Mouse (Mus musculus): ENCODE measurements around the gene Kcnn4. TPM values are rescaled to one million over a fixed set of nuclear protein-coding genes. Genes with fewer than 3 reads are reported as not detected.
A peak's percentile ranks its signal among the peaks of the same experiment; 100 is the strongest.

Gene Kcnn4
- polyA plus RNA-seq (2012; rRNA removed) (112 and 113 TPM in 2 replicates), polyA plus RNA-seq (2014; fragmentation: Nextera tagmentation; extraction: Ambion mirVana) (90.2 and 112 TPM in 2 replicates)

- peak within 1 kb of the TSS; percentile 100 for H3K27ac ChIP-seq
- DNase-seq (ENCODE audit: low read depth in 3 of 3, low spot score in 3 of 3) (peak in 1 of 3 experiments; percentile 59), ATAC-seq (ENCODE audit: insufficient read depth) (peak; percentile 61)
- 6% methylated on average over 23 of the region's 23 CpGs for WGBS (ENCODE audit: insufficient replicate concordance)
- TF ChIP-seq EP300 (IDR thresholded peaks at IDR 0.05; ENCODE audit: low read depth) = peak; percentile 44
- TF ChIP-seq CTCF (IDR thresholded peaks at IDR 0.05; ENCODE audit: low read depth) = no peak
- H3K9me3 ChIP-seq (ENCODE audit: control insufficient read depth, low read length) = no peaks in the 10 kb centered on the region
- peak within 1 kb of the TSS; percentile 100 for H3K4me2 ChIP-seq (ENCODE audit: low read depth)
- H3K27me3 ChIP-seq (ENCODE audit: control insufficient read depth, insufficient read depth, low read length) = no peaks in the 10 kb centered on the region
- H3K4me1 ChIP-seq (replicated peaks; ENCODE audit: control insufficient read depth in 2 of 2, insufficient read depth in 2 of 2, low read length in 1 of 2) = peaks cover 56 to 65% of the 10 kb centered on the region in 2 experiments
- H3K4me3 ChIP-seq (ENCODE audit: insufficient read depth in 1 of 2, low read depth in 2 of 2, low read length in 2 of 2) = peak within 1 kb of the TSS; percentile 77 to 88
- H3K36me3 ChIP-seq (replicated peaks; ENCODE audit: control insufficient read depth, insufficient read depth, low read depth) = peaks cover 27% of the 10 kb centered on the region
- peak within 1 kb of the TSS; percentile 100 for H3K9ac ChIP-seq (replicated peaks)
Measured at GRCm38 (mm10) chr7:24369731-24370541, at the start of gene Kcnn4. Kcnn4 (plus strand) TSS chr7:24370263.

GRCm38 (mm10) chr7:24322593-24322992 lies 47.5 kb upstream of the Kcnn4 start:
- ATAC-seq (ENCODE audit: insufficient read depth) = no peak
- Histone ChIP-seq H3K4me3 (ENCODE audit: insufficient read depth in 1 of 2, low read depth in 2 of 2, low read length in 2 of 2) (no peak overlapping the region), H3K9me3 (ENCODE audit: control insufficient read depth, low read length) (no peaks in the 10 kb centered on the region), H3K27me3 (ENCODE audit: control insufficient read depth, insufficient read depth, low read length) (peaks cover 2% of the 10 kb centered on the region; the same call in 1 of the 2 replicates), H3K9ac (replicated peaks) (no peak overlapping the region), H3K27ac (no peak overlapping the region), H3K4me1 (replicated peaks; ENCODE audit: control insufficient read depth in 2 of 2, insufficient read depth in 2 of 2, low read length in 1 of 2) (no peaks in the 10 kb centered on the region), H3K4me2 (ENCODE audit: low read depth) (no peak overlapping the region), H3K36me3 (replicated peaks; ENCODE audit: control insufficient read depth, insufficient read depth, low read depth) (no peaks in the 10 kb centered on the region)
- TF ChIP-seq CTCF (IDR thresholded peaks at IDR 0.05; ENCODE audit: low read depth) (no peak), EP300 (IDR thresholded peaks at IDR 0.05; ENCODE audit: low read depth) (no peak)
- DNase-seq (ENCODE audit: low read depth in 3 of 3, low spot score in 3 of 3) = no peak
- WGBS (ENCODE audit: insufficient replicate concordance) = 52% methylated on average over 4 of the region's 4 CpGs

- Histone ChIP-seq H3K4me3 (ENCODE audit: insufficient read depth in 1 of 2, low read depth in 2 of 2, low read length in 2 of 2) (no peak overlapping the region), H3K27me3 (ENCODE audit: control insufficient read depth, insufficient read depth, low read length) (peaks cover 2% of the 10 kb centered on the region; the same call in 1 of the 2 replicates), H3K9ac (replicated peaks) (no peak overlapping the region), H3K4me2 (ENCODE audit: low read depth) (no peak overlapping the region), H3K27ac (no peak overlapping the region), H3K36me3 (replicated peaks; ENCODE audit: control insufficient read depth, insufficient read depth, low read depth) (no peaks in the 10 kb centered on the region), H3K4me1 (replicated peaks; ENCODE audit: control insufficient read depth in 2 of 2, insufficient read depth in 2 of 2, low read length in 1 of 2) (no peaks in the 10 kb centered on the region), H3K9me3 (ENCODE audit: control insufficient read depth, low read length) (no peaks in the 10 kb centered on the region)
- TF ChIP-seq CTCF (IDR thresholded peaks at IDR 0.05; ENCODE audit: low read depth) = no peak
- TF ChIP-seq EP300 (IDR thresholded peaks at IDR 0.05; ENCODE audit: low read depth) = no peak
- 65% methylated on average over 6 of the region's 6 CpGs for WGBS (ENCODE audit: insufficient replicate concordance)
- DNase-seq (ENCODE audit: low read depth in 3 of 3, low spot score in 3 of 3) = no peak
- no peak for ATAC-seq (ENCODE audit: insufficient read depth)
Measured at GRCm38 (mm10) chr7:24325197-24325596, 44.9 kb upstream of the Kcnn4 start.

GRCm38 (mm10) chr7:24325675-24326128 lies 44.4 kb upstream of the Kcnn4 start:
- TF ChIP-seq EP300 (IDR thresholded peaks at IDR 0.05; ENCODE audit: low read depth) (no peak), CTCF (IDR thresholded peaks at IDR 0.05; ENCODE audit: low read depth) (no peak)
- whole genome bisulfite sequencing (ENCODE audit: insufficient replicate concordance) = 11% methylated on average over 13 of the region's 13 CpGs

More at GRCm38 (mm10) chr7:24325675-24326128, 44.4 kb upstream of the Kcnn4 start:
- Histone ChIP-seq H3K4me2 (ENCODE audit: low read depth) (no peak overlapping the region), H3K27ac (no peak overlapping the region), H3K36me3 (replicated peaks; ENCODE audit: control insufficient read depth, insufficient read depth, low read depth) (no peaks in the 10 kb centered on the region), H3K4me3 (ENCODE audit: insufficient read depth in 1 of 2, low read depth in 2 of 2, low read length in 2 of 2) (no peak overlapping the region), H3K4me1 (replicated peaks; ENCODE audit: control insufficient read depth in 2 of 2, insufficient read depth in 2 of 2, low read length in 1 of 2) (no peaks in the 10 kb centered on the region), H3K27me3 (ENCODE audit: control insufficient read depth, insufficient read depth, low read length) (peaks cover 2% of the 10 kb centered on the region; the same call in 1 of the 2 replicates), H3K9ac (replicated peaks) (no peak overlapping the region), H3K9me3 (ENCODE audit: control insufficient read depth, low read length) (no peaks in the 10 kb centered on the region)
- DNase-seq (ENCODE audit: low read depth in 3 of 3, low spot score in 3 of 3) = no peak
- no peak for ATAC-seq (ENCODE audit: insufficient read depth)

Measured in liver, embryonic 14.5 days (tissue).